Mouse (Mus musculus): ENCODE results near the gene Ly6g6d. TPM values are rescaled to one million over a fixed set of nuclear protein-coding genes. Genes with fewer than 3 reads are reported as not detected.
A peak's percentile ranks its signal among the peaks of the same experiment; 100 is the strongest.

Gene Ly6g6d
- polyA plus RNA-seq, 1 experiment from 2014 or later = 0.19 TPM

DNA sequence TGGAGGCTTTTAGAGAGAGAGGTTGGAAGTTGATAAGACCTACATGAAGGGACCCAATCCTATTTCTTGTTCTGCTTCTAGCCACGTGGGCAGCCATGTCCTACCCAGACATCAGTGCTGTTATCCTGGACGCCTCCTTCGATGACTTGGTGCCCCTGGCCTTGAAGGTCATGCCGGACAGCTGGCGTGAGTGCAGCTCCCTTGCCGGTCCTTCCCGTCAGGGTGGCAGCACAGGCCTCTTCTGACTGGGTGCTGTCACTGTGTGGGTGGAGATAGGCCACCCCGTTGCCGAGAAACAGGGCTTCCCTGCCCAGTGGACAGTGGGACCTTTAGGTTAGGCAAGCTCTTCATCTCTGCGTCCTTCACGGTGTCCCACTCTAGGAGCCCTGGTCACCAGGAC, 23.3 kb upstream of the Ly6g6d start:
- ChIA-PET POLR2A (interaction anchor here (0.8 kb wide), 1 partner anchor 99 kb away, joined by 3 read pairs; no protein-coding TSS in a partner anchor), CTCF (no interaction called here)
- in situ Hi-C loops (cut with MboI; ENCODE audit: low pct_unique_long_range_greater_than_20kb) = no loop called here
- no peak for DNase-seq (ENCODE audit: low read depth, low spot score)
- ATAC-seq = no peak
- no peak for TF ChIP-seq CTCF (IDR thresholded peaks at IDR 0.05)
- H3K27me3 ChIP-seq = no peaks in the 10 kb centered on the region

- POLR2A ChIA-PET = no interaction called here
- ATAC-seq = no peak
These were observed 22.4 kb upstream of the Ly6g6d start for GRCm38 (mm10) chr17:35100196-35100765.

GRCm38 (mm10) chr17:35097164-35097655, 19.3 kb upstream of the Ly6g6d start:
- POLR2A ChIA-PET = interaction anchor here (1.1 kb wide), 1 partner anchor 19 kb away, joined by 4 read pairs; no protein-coding TSS in a partner anchor
- TF ChIP-seq CTCF (IDR thresholded peaks at IDR 0.05) = no peak
- no peaks in the 10 kb centered on the region for H3K27me3 ChIP-seq
- ATAC-seq (no peak), DNase-seq (ENCODE audit: low read depth, low spot score) (no peak)
- in situ Hi-C loops (cut with MboI; ENCODE audit: low pct_unique_long_range_greater_than_20kb) = no loop called here
- CTCF ChIA-PET = interaction anchor here (0.7 kb wide), 1 partner anchor 75 kb away, joined by 3 read pairs; no protein-coding TSS in a partner anchor

More at GRCm38 (mm10) chr17:35100196-35100765, 22.4 kb upstream of the Ly6g6d start:
- in situ Hi-C loops (cut with MboI; ENCODE audit: low pct_unique_long_range_greater_than_20kb) = no loop called here
- no peak for TF ChIP-seq CTCF (IDR thresholded peaks at IDR 0.05)
- no peak for DNase-seq (ENCODE audit: low read depth, low spot score)
- no peaks in the 10 kb centered on the region for H3K27me3 ChIP-seq
- CTCF ChIA-PET = no interaction called here

DNA sequence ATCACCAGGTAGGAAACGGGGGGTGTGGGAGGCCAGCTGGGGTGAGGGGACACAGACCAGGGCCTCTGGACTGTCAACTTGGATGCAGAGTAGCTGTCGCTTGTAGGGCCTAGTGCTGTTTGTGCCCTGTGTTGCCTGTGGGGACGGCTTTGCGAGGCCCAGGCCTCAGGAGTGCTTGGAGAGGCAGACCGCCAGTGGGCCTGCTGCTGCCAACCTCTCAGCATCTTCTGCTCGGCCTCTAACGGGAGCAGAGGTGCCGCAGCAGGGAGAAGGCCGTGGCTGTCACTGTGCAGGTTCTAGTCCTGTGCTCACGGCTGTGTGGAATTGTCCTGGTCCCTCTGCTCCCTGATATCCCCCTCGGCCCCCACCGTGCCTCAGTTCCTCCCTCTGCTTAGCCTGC, 18.7 kb upstream of the Ly6g6d start:
- ATAC-seq (no peak), DNase-seq (ENCODE audit: low read depth, low spot score) (no peak)
- H3K27me3 ChIP-seq = no peaks in the 10 kb centered on the region
- no peak for TF ChIP-seq CTCF (IDR thresholded peaks at IDR 0.05)
- POLR2A ChIA-PET = no interaction called here
- in situ Hi-C loops (cut with MboI; ENCODE audit: low pct_unique_long_range_greater_than_20kb) = no loop called here
- CTCF ChIA-PET = interaction anchor here (1.1 kb wide), 1 partner anchor 9 kb away, joined by 4 read pairs; no protein-coding TSS in a partner anchor

DNA sequence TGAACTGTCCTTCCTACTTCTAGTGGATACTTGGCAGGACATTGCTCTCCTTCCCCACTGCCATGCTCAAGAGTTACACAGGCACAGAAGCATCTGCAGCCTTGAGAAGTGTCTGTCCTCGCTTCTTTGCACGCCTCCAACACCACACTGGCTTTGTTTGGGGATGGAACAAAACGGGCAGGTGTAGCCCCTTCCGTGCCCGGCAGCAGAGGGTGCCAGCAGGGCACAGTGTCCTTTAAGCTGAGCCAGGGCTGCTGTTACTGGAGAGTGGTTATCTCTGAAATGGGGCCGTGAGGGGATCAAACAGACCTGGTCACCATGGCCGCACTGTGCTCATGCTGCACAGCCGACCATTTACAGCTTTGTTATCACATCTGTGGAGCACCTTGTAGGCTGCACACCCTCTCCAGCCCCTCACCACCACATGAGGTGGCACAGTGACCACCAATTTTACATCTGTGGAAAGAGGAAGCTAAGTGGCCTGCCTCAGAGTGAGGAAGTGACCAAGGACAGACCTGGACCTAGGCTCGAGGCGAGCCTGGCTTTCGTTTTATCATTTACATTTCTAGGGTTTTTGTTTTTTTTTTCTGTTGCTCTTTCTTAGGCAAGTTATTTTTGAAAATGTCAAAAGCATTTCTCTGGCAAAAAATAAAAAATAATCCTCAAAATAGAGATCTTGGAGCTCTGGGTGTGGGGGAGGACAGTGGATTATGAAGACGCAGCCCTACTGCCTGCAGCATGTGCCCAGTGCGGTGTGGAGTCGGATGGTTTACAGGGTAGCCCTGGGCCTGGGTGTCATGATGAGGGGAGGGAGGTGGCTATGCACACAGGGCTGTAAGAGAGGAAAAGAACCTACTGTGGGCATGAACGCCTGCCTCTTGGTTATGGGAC, 16.9 kb upstream of the Ly6g6d start:
- no peaks in the 10 kb centered on the region for H3K27me3 ChIP-seq
- POLR2A ChIA-PET = interaction anchor here (0.5 to 1.0 kb wide), 2 partner anchors 31 to 69 kb away, joined by 3 read pairs; partner anchors contain the start of gene D17H6S53E
- in situ Hi-C loops (cut with MboI; ENCODE audit: low pct_unique_long_range_greater_than_20kb) = no loop called here
- no peak for TF ChIP-seq CTCF (IDR thresholded peaks at IDR 0.05)
- CTCF ChIA-PET = interaction anchor here (1.3 kb wide), 1 partner anchor 27 kb away, joined by 3 read pairs; the partner anchor contains the start of genes Csnk2b and Gpank1
- ATAC-seq = no peak
- DNase-seq (ENCODE audit: low read depth, low spot score) = no peak

GRCm38 (mm10) chr17:35092403-35093198, 14.7 kb upstream of the Ly6g6d start:
- ChIA-PET POLR2A (no interaction called here), CTCF (no interaction called here)
- H3K27me3 ChIP-seq = no peaks in the 10 kb centered on the region
- in situ Hi-C loops (cut with MboI; ENCODE audit: low pct_unique_long_range_greater_than_20kb) = no loop called here
- DNase-seq (ENCODE audit: low read depth, low spot score) (no peak), ATAC-seq (no peak)
- TF ChIP-seq CTCF (IDR thresholded peaks at IDR 0.05) = no peak

DNA sequence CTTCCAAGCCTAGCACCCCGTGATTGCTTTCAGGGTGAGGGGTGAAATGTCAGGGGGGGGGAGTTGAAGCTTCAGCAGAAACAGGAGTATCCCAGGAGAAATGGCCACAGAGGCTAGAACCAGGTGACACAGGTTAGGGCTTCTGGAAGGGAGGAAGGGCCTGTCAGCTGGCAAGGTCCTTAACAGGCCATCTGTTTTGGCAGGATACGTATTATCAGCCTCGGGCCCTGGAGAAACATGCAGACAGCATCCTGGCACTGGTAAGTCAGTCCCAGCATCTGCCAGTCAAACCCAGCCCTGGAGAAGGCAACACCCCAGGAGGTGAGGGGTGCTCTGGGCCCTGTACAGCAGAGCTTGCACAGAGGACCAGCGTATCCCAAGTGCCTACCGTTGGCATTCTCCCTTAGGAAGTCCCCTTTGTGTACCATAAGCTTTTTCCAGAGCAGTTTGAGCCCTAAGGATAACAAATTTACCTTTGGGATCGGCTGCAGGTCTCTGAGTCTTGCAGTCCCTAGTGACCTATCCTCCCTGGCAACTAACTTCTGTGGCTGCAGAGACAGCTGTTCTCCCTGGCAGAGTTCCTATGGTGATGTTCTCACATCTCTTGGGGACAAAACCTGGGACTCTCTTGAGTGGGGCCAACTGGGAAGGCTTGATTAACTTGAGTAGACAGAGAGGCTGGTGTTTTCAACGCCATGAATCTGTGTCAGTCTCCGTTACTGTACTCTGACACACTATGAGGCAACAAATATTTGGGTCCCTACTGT, 12.5 kb upstream of the Ly6g6d start:
- ChIA-PET POLR2A (interaction anchor here (0.6 kb wide), 1 partner anchor 92 kb away, joined by 3 read pairs; no protein-coding TSS in a partner anchor), CTCF (no interaction called here)
- no peak for TF ChIP-seq CTCF (IDR thresholded peaks at IDR 0.05)
- DNase-seq (ENCODE audit: low read depth, low spot score) (no peak), ATAC-seq (no peak)
- peaks cover 6% of the 10 kb centered on the region for H3K27me3 ChIP-seq
- in situ Hi-C loops (cut with MboI; ENCODE audit: low pct_unique_long_range_greater_than_20kb) = no loop called here

- POLR2A ChIA-PET = interaction anchor here (0.8 to 1.2 kb wide), 3 partner anchors 9 to 35 kb away, joined by 3 to 4 read pairs (median 4); partner anchors contain the start of gene Mpig6b
- ATAC-seq (peak; percentile 94), DNase-seq (ENCODE audit: low read depth, low spot score) (peak; percentile 31)
- no peak for TF ChIP-seq CTCF (IDR thresholded peaks at IDR 0.05)
- peaks cover 6% of the 10 kb centered on the region for H3K27me3 ChIP-seq
- in situ Hi-C loops (cut with MboI; ENCODE audit: low pct_unique_long_range_greater_than_20kb) = loop anchor here (5.0 kb wide), 1 partner anchor 57 kb away; no protein-coding TSS in a partner anchor
- CTCF ChIA-PET = no interaction called here
These were observed 11.2 kb upstream of the Ly6g6d start, which contains the start of gene Abhd16a for GRCm38 (mm10) chr17:35088825-35089644. Gene Abhd16a (plus strand): TSS chr17:35089263.

DNA sequence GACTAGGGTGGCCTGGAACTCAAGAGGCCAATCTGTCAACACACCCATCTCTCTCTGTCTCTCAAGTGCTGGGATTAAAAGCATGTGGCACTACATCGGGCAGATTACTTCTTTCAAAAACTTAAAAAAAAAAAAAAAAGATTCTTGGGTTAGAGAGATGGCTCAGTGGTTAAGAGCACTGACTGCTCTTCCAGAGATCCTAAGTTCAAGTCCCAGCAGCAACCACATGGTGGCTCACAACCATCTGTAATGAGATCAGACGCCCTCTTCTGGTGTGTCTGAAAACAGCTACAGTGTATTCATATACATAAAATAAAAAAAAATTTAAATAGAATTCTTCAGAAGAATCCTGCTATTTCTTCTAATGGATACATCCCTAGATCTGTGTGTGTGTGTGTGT, 10.3 kb upstream of the Ly6g6d start:
- DNase-seq (ENCODE audit: low read depth, low spot score) (no peak), ATAC-seq (no peak)
- in situ Hi-C loops (cut with MboI; ENCODE audit: low pct_unique_long_range_greater_than_20kb) = loop anchor here (5.0 kb wide), 1 partner anchor 56 kb away; no protein-coding TSS in a partner anchor
- ChIA-PET POLR2A (no interaction called here), CTCF (interaction anchor here (0.6 kb wide), 1 partner anchor 33 kb away, joined by 3 read pairs; no protein-coding TSS in a partner anchor)
- no peak for TF ChIP-seq CTCF (IDR thresholded peaks at IDR 0.05)
- H3K27me3 ChIP-seq = peaks cover 6% of the 10 kb centered on the region

Data from Patski (cell line).